Mouse (Mus musculus): ENCODE measurements around the gene Rnf41.

GRCm38 (mm10) chr10:128401638-128402037, 9.8 kb upstream of the Rnf41 start:
- TF ChIP-seq EP300 (IDR thresholded peaks at IDR 0.05; ENCODE audit: low read depth), result no peak
- no peak for TF ChIP-seq CTCF (IDR thresholded peaks at IDR 0.05; ENCODE audit: low read depth)
